Mouse (Mus musculus): ENCODE results near the gene 4931414P19Rik.

- TF ChIP-seq POLR2A (IDR thresholded peaks at IDR 0.05; ENCODE audit: extremely low read depth, insufficient read depth, low read length): no peak
- no peak for TF ChIP-seq CTCF (IDR thresholded peaks at IDR 0.05; ENCODE audit: extremely low read depth, insufficient read depth, low read length)
Observed at GRCm38 (mm10) chr14:54576241-54577088, 29.3 kb downstream of the 4931414P19Rik start.
